Mouse (Mus musculus): ENCODE results near the gene Rplp2. TPM values are rescaled to one million over a fixed set of nuclear protein-coding genes. Genes with fewer than 3 reads are reported as not detected.

Rplp2 gene
- total RNA-seq (2023): 3,316 TPM

GRCm38 (mm10) chr7:141447110-141447991, at the start of gene Rplp2:
Rplp2 (plus strand) TSS chr7:141447370.

GRCm38 (mm10) chr7:141413809-141414584, 33.2 kb upstream of the Rplp2 start, which contains the start of gene Gatd1:
Gatd1 (minus strand) TSS chr7:141414136.

DNA sequence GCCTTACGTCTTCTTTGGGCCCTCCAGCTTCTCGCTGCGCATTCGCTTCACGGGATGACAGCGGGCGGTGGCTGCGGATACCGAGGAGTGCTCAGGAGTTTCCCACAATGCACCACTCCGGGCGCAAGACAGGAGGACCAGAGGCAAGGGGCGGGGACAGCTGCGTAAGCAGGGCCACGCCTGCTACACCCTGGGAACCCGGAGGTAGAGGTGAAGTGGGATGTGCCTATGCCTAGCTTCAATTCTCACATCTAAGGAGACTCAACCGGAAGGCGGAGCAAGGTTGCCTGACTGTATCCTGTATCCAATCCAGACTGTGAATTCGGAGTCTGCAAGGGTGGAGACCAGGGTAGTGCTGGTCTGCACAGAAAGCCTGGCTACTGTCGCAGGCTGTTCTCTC, 17.9 kb upstream of the Rplp2 start, which contains the start of gene Cend1:
TSS of gene Cend1 (minus strand) at position 182 of the 400 bp plus-strand sequence.

DNA sequence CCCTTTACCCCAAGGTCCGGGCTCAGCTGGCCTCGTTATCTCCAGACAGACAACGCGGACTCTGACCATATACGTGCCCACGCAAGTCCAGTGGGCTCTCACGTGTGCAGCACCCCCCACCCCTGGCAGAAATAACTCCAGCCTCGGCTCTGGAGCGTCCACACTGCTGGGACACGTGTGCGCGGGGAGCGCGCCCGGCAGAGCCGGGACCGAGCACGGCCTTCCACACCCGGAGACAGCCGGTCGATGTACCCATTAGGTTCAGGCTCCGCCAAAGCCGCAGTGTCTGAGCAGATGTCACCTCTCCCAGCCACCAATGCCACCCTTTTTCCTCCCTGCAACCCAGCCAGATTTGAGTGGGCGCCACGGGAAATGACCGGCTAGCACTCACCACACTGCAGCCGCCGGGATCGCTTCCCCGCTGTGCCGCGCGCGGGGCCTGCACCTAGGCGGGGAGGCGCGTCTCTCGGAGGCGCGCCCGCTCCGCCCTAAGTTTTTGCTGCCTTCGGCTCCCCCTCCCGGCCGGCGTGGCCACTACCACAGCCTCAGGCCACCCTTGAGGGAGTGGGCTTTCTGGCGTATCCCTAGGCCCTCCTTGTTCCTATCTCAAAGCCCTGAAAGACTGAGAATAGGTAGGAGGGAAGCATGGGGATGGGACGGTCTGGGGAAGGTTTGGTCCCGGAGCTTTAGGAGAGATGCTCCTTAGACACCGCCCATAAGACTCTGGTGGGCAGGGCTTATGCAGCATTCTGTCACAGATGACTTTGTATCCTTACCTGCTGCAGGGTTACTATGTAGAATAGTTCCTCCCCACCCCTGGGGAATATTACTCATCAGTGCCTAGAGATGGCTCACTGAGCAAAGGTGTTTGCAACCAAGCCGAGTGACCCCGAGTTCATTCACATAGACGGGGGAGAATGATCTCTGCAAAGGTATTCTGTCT, 9.7 kb upstream of the Rplp2 start, which contains the start of gene Slc25a22:
TSS of gene Slc25a22 (minus strand) at position 715 of the 943 bp plus-strand sequence.

GRCm38 (mm10) chr7:141443828-141444237, 3.3 kb upstream of the Rplp2 start, which contains the start of gene Pidd1:
Pidd1 (minus strand) TSS chr7:141444025.

GRCm38 (mm10) chr7:141454967-141455551, 7.9 kb downstream of the Rplp2 start, which contains the start of gene Pnpla2:
Pnpla2 (plus strand) TSS chr7:141455198.

DNA sequence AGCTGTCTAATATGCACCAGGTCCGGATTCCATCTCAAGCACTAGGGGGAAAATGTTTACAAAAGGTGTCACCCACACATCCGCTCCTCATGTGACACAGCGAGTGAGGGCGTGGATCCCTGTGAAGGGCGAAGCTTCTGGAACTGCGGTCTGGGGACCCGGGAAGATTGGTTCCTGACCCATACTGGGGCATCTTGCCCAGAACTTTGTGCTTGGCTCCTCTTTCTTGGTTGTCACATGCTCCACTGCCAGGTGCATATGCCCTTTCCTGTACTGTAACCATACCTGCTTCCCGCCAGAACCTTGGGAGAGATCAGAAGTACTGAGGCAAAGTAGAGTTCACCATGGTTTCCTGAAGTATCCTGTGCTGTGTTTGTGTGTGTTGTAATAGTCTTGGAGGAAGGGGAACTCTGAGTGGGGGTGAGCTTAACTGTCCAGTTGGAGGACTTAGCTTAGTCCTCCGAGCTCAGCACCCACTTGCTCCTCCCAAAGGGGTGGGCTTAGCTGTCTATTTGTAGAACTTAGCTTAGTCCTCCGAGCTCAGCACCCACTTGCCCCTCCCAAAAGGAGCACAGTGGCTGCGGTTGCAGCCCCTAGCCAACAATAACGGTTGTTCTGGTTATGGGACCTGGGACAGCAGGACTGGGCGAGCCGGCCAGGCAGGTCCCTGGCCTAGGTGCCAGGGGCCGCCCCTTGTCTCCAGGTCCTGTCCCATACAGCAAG, 13.4 kb downstream of the Rplp2 start, which contains the start of gene Cracr2b:
TSS of gene Cracr2b (plus strand) at position 704 of the 723 bp plus-strand sequence.

GRCm38 (mm10) chr7:141467230-141468030, 20.3 kb downstream of the Rplp2 start, which contains the start of gene Cd151:
Cd151 (plus strand) TSS chr7:141467392.

GRCm38 (mm10) chr7:141475011-141475804, 28.0 kb downstream of the Rplp2 start, which contains the start of the genes Polr2l and Tspan4:
Polr2l (minus strand) TSS chr7:141475132.
Tspan4 (plus strand) TSS chr7:141475240.

Other genes with a start within 250 kb of the Rplp2 start
- 3.3 TPM for gene Lmntd2, start 233.3 kb upstream of the Rplp2 start, total RNA-seq (2023)
- 10.2 TPM for gene Rassf7, start 231.5 kb upstream of the Rplp2 start, total RNA-seq (2023)
- gene Phrf1, start 218.6 kb upstream of the Rplp2 start, total RNA-seq (2023): 165 TPM
- 47.4 TPM for gene Irf7, start 180.9 kb upstream of the Rplp2 start, total RNA-seq (2023)
- not detected for gene Cdhr5, start 170.6 kb upstream of the Rplp2 start, total RNA-seq (2023)
- gene Sct, start 168.2 kb upstream of the Rplp2 start, total RNA-seq (2023): not detected
- gene Drd4, start 155.4 kb upstream of the Rplp2 start, total RNA-seq (2023): not detected
- 68.8 TPM for gene Deaf1, start 119.7 kb upstream of the Rplp2 start, total RNA-seq (2023)
- gene Tmem80, start 119.6 kb upstream of the Rplp2 start, total RNA-seq (2023): 24.8 TPM
- gene Eps8l2, start 108.5 kb upstream of the Rplp2 start, total RNA-seq (2023): 0.65 TPM
- 98.5 TPM for gene Taldo1, start 55.2 kb upstream of the Rplp2 start, total RNA-seq (2023)
- gene Gatd1, start 33.2 kb upstream of the Rplp2 start, total RNA-seq (2023): 37.5 TPM
- not detected for gene Cend1, start 17.9 kb upstream of the Rplp2 start, total RNA-seq (2023)
- 49.9 TPM for gene Slc25a22, start 9.5 kb upstream of the Rplp2 start, total RNA-seq (2023)
- gene Pidd1, start 3.3 kb upstream of the Rplp2 start, total RNA-seq (2023): 2.7 TPM
- 61.0 TPM for gene Pnpla2, start 7.8 kb downstream of the Rplp2 start, total RNA-seq (2023)
- 1.7 TPM for gene Cracr2b, start 13.7 kb downstream of the Rplp2 start, total RNA-seq (2023)
- 8.9 TPM for gene Cd151, start 20.0 kb downstream of the Rplp2 start, total RNA-seq (2023)
- gene Polr2l, start 27.8 kb downstream of the Rplp2 start, total RNA-seq (2023): 19.9 TPM
- 2.1 TPM for gene Tspan4, start 27.9 kb downstream of the Rplp2 start, total RNA-seq (2023)
- 20.9 TPM for gene Chid1, start 92.5 kb downstream of the Rplp2 start, total RNA-seq (2023)
- 65.0 TPM for gene Ap2a2, start 114.8 kb downstream of the Rplp2 start, total RNA-seq (2023)
- not detected for gene Muc6, start 207.9 kb downstream of the Rplp2 start, total RNA-seq (2023)
- gene Muc2, start 243.0 kb downstream of the Rplp2 start, total RNA-seq (2023): 0.35 TPM